In genomic region chr8:8649536-8649935, GRCm38 (mm10) we compare ENCODE assay signal across 9 mouse cellular contexts. TPM values are rescaled to one million over a fixed set of nuclear protein-coding genes. Genes with fewer than 3 reads are reported as not detected.
A peak's percentile ranks its signal among the peaks of the same experiment; 100 is the strongest.
DNase-seq lines count a peak whose midpoint lies in the region; ATAC-seq and TF ChIP-seq lines count a peak whose summit lies in the region.
"Had no signal": no experiment of that assay in that cellular context is flagged by ENCODE, and none has a peak within 500 bp of the region (broad histone marks: within the 10 kb centered on the region; RNA-seq: fewer than 3 reads in every experiment).

No protein-coding gene starts in this region.

- peaks cover 13% of the 10 kb centered on the region for H3K36me3 ChIP-seq in heart, embryonic 13.5 days
- H3K36me3 ChIP-seq in heart, adult 2 months (ENCODE audit: control insufficient read depth, insufficient read depth, low read length), result peaks cover 16% of the 10 kb centered on the region
- 0 out of 2 replicates have a peak, but pooled peaks cover 9% of the 10 kb centered on the region for H3K36me3 ChIP-seq in neural tube, embryonic 13.5 days
- H3K36me3 ChIP-seq in limb, embryonic 12.5 days, result peaks cover 13% of the 10 kb centered on the region; the same call in 1 of the 2 replicates
- H3K36me3 ChIP-seq: liver, embryonic 15.5 days had no signal

- H3K9me3 ChIP-seq in heart, embryonic 13.5 days, result no peaks in the 10 kb centered on the region
- no peaks in the 10 kb centered on the region for H3K9me3 ChIP-seq in neural tube, embryonic 13.5 days
- H3K9me3 ChIP-seq in limb, embryonic 12.5 days, result no peaks in the 10 kb centered on the region
- H3K9me3 ChIP-seq: liver, embryonic 15.5 days had no signal

- H3K9ac ChIP-seq in heart, embryonic 13.5 days, result peak overlapping the region; percentile 57
- no peak overlapping the region for H3K9ac ChIP-seq in heart, adult 2 months (ENCODE audit: low read depth, low read length)
- 0 out of 2 replicates have a peak overlapping the region, but pooled peaks have one; percentile 8 for H3K9ac ChIP-seq in neural tube, embryonic 13.5 days
- H3K9ac ChIP-seq in limb, embryonic 12.5 days (replicated peaks), result no peak overlapping the region
- H3K9ac ChIP-seq: liver, embryonic 15.5 days had no signal

- no peak overlapping the region for H3K4me3 ChIP-seq in heart, embryonic 13.5 days
- no peak overlapping the region for H3K4me3 ChIP-seq in heart, adult 2 months
- no peak overlapping the region for H3K4me3 ChIP-seq in neural tube, embryonic 13.5 days
- no peak overlapping the region for H3K4me3 ChIP-seq in limb, embryonic 12.5 days (replicated peaks)
- H3K4me3 ChIP-seq: liver, embryonic 15.5 days had no signal

- H3K27me3 ChIP-seq in heart, embryonic 13.5 days (replicated peaks), result no peaks in the 10 kb centered on the region
- no peaks in the 10 kb centered on the region for H3K27me3 ChIP-seq in heart, adult 2 months (ENCODE audit: control insufficient read depth, insufficient read depth, low read length)
- H3K27me3 ChIP-seq in neural tube, embryonic 13.5 days, result no peaks in the 10 kb centered on the region
- no peaks in the 10 kb centered on the region for H3K27me3 ChIP-seq in limb, embryonic 12.5 days
- H3K27me3 ChIP-seq: liver, embryonic 15.5 days had no signal

- TF ChIP-seq POLR2A in heart, adult 2 months (IDR thresholded peaks at IDR 0.05; ENCODE audit: insufficient read depth, low read depth, low read length), result no peak

- no peak for TF ChIP-seq EP300 in heart, adult 2 months (IDR thresholded peaks at IDR 0.05; ENCODE audit: insufficient read depth, low read depth, low read length)

- WGBS in heart, embryonic 13.5 days, result 81% methylated on average over 3 of the region's 3 CpGs
- WGBS in heart, adult 2 months, result 53% methylated on average over 3 of the region's 3 CpGs
- WGBS in neural tube, embryonic 13.5 days, result 74% methylated on average over 3 of the region's 3 CpGs
- 72% methylated on average over 3 of the region's 3 CpGs for WGBS in limb, embryonic 12.5 days

- intact Hi-C loops in heart, adult 2 months (cut with DNase I), result no loop called here
- intact Hi-C loops in gastrocnemius, postnatal 36 days (cut with DNase I), result no loop called here

- peaks cover 5% of the 10 kb centered on the region for H3K79me2 ChIP-seq in heart, adult 2 months (replicated peaks; ENCODE audit: control insufficient read depth, insufficient read depth, low read length)

- peak overlapping the region; percentile 8; the same call in 1 of the 2 replicates for H3K27ac ChIP-seq in heart, embryonic 13.5 days (replicated peaks)
- no peak overlapping the region; the same call in 1 of the 2 replicates for H3K27ac ChIP-seq in heart, adult 2 months
- no peak overlapping the region for H3K27ac ChIP-seq in neural tube, embryonic 13.5 days (replicated peaks)
- H3K27ac ChIP-seq in limb, embryonic 12.5 days, result 0 out of 2 replicates have a peak overlapping the region, but pooled peaks have one; percentile 12
- H3K27ac ChIP-seq: liver, embryonic 15.5 days had no signal

- DNase-seq in heart, adult 2 months, result no peak
- DNase-seq in neural tube, embryonic 10.5 days (ENCODE audit: extremely low spot score, low spot score), result no peak
- no peak for DNase-seq in right cerebral cortex, adult 2 months (ENCODE audit: low spot score in 2 of 2)
- DNase-seq in layer of hippocampus, adult 11-12 months (ENCODE audit: low spot score), result no peak
- DNase-seq in gastrocnemius, postnatal 36 days, result no peak

- no peak for ATAC-seq in heart, embryonic 13.5 days (ENCODE audit: extremely low read depth, insufficient number of reproducible peaks, low FRiP score, low TSS enrichment)
- no peak for ATAC-seq in neural tube, embryonic 13.5 days (ENCODE audit: low read depth)
- ATAC-seq in limb, embryonic 12.5 days (ENCODE audit: insufficient number of reproducible peaks, insufficient read depth, low FRiP score, low TSS enrichment, low read depth), result no peak

- peak overlapping the region; percentile 2; the same call in 1 of the 2 replicates for H3K4me2 ChIP-seq in heart, embryonic 13.5 days
- H3K4me2 ChIP-seq in neural tube, embryonic 13.5 days, result 0 out of 2 replicates have a peak overlapping the region, but pooled peaks have one; percentile 7
- H3K4me2 ChIP-seq in limb, embryonic 12.5 days, result 0 out of 2 replicates have a peak overlapping the region, but pooled peaks have one; percentile 17
- H3K4me2 ChIP-seq: liver, embryonic 15.5 days had no signal

- TF ChIP-seq CTCF in heart, adult 2 months (IDR thresholded peaks at IDR 0.05), result no peak

- peaks cover 78% of the 10 kb centered on the region for H3K4me1 ChIP-seq in heart, embryonic 13.5 days
- peaks cover 20% of the 10 kb centered on the region for H3K4me1 ChIP-seq in heart, adult 2 months (ENCODE audit: control insufficient read depth, insufficient read depth, low read length)
- peaks cover 89% of the 10 kb centered on the region for H3K4me1 ChIP-seq in neural tube, embryonic 13.5 days (replicated peaks)
- peaks cover 67% of the 10 kb centered on the region for H3K4me1 ChIP-seq in limb, embryonic 12.5 days (replicated peaks)
- H3K4me1 ChIP-seq: liver, embryonic 15.5 days had no signal

RNA-seq across cellular contexts. Expression of gene Efnb2, which starts 11.5 kb away (rescaled TPM):
- 11.4 and 11.7 TPM in 2 replicates for polyA plus RNA-seq in heart, embryonic 13.5 days (2015; fragmentation: Nextera tagmentation; extraction: Ambion mirVana)
- 10 to 100 TPM; 16.8 to 24.1 TPM for total RNA-seq in heart, adult 2 months (2021)
- polyA plus RNA-seq in heart, adult 2 months (2012; rRNA removed), result 22.2 and 27.8 TPM in 2 replicates
- 24.5 and 26.6 TPM in 2 replicates for polyA plus RNA-seq in neural tube, embryonic 13.5 days (2015; fragmentation: Nextera tagmentation; extraction: Ambion mirVana)
- polyA plus RNA-seq in limb, embryonic 12.5 days (2016; fragmentation: Nextera tagmentation; extraction: Ambion mirVana), result 32.4 and 38.1 TPM in 2 replicates
- 1 to 10 TPM; 5.7 to 7.0 TPM for total RNA-seq in gastrocnemius, postnatal 36 days (2021)

RNA-seq across cellular contexts. Expression of gene Arglu1, which starts 40.8 kb away (rescaled TPM):
- polyA plus RNA-seq in heart, embryonic 13.5 days (2015; fragmentation: Nextera tagmentation; extraction: Ambion mirVana), result 79.0 and 86.7 TPM in 2 replicates
- total RNA-seq in heart, adult 2 months (2021), result 10 to 100 TPM; 26.3 to 28.8 TPM
- 24.0 and 40.7 TPM in 2 replicates for polyA plus RNA-seq in heart, adult 2 months (2012; rRNA removed)
- 184 TPM in 2 replicates for polyA plus RNA-seq in neural tube, embryonic 13.5 days (2015; fragmentation: Nextera tagmentation; extraction: Ambion mirVana)
- polyA plus RNA-seq in limb, embryonic 12.5 days (2016; fragmentation: Nextera tagmentation; extraction: Ambion mirVana), result 211 and 212 TPM in 2 replicates
- 10 to 100 TPM; 31.0 to 34.5 TPM for total RNA-seq in gastrocnemius, postnatal 36 days (2021)

Comparison
In these comparisons a context has a peak if more than half of its experiments do, and no peak if none do; other contexts are left out.
1. H3K27ac ChIP-seq: peak in heart, embryonic 13.5 days (single experiment) and limb, embryonic 12.5 days (single experiment); none in heart, adult 2 months (single experiment) and neural tube, embryonic 13.5 days (single experiment).
2. H3K9ac ChIP-seq: peak in heart, embryonic 13.5 days (single experiment) and neural tube, embryonic 13.5 days (single experiment); none in heart, adult 2 months (single experiment) and limb, embryonic 12.5 days (single experiment).
3. Peak in every context shown above with its lines, with median percentiles within 50 percentile points of each other: H3K4me2 ChIP-seq.